Mouse (Mus musculus) spleen, adult 2 months (tissue): ENCODE data around the gene Igsf3.

Experiments
- CTCF ChIP-seq: fragments of 200-500 bp; IDR thresholded peaks from 2 replicates; pipeline ENCODE4 v1.5.1; 2011; ENCODE audit warnings: mild to moderate bottlenecking, inconsistent platforms; ENCODE audit not compliant: insufficient read depth, insufficient read length, insufficient replicate concordance; ENCODE audit errors: extremely low read depth
- POLR2A ChIP-seq: fragments of 200-500 bp; IDR thresholded peaks from 2 replicates; pipeline ENCODE4 v1.6.1; 2011; ENCODE audit warnings: low read depth, low read length, inconsistent platforms

DNA sequence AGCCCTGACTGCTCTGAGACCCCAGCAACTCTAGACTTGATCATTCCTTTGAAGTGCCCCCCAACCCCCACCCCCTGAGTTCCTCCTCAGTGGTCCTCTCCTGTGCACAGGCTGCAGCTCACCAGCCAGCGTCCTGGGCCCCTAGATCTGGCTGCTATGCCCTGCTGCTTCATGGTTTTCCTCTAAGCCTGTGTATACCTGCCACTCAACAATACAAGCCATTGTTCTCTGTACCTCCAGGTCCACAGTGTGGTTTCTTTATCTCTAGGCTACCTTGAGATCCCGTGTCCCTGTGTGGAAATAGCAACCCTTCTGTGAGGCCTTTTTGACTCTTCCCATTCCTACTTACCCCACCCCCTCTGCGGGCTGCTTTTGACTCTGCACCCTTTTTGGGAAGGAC lies 33.9 kb downstream of the Igsf3 start:
- TF ChIP-seq CTCF (no peak), POLR2A (no peak)
